Mouse (Mus musculus): ENCODE measurements at regions not wholly inside any gene's neighbourhood (a gene's known extent, or its start where the extent isn't known, plus 50 kb on each side); places are given as distances from the start of the nearest gene placed in this dataset.
A peak's percentile ranks its signal among the peaks of the same experiment; 100 is the strongest.
"Not testable (repeated sequence)": the region's sequence is repeated elsewhere in the genome, so short reads cannot be mapped to it uniquely, and the experiment has no call there.

- no peak for DNase-seq
These were observed 114.4 kb downstream of the Sox4 start for GRCm38 (mm10) chr13:28839084-28839483.

GRCm38 (mm10) chr13:28838216-28838615 is 115.3 kb downstream of the Sox4 start:
- no peak for DNase-seq

- DNase-seq, result not testable (repeated sequence)
These were observed 116.3 kb downstream of the Sox4 start for GRCm38 (mm10) chr13:28837196-28837595.

GRCm38 (mm10) chr13:28833700-28834065 is 119.8 kb downstream of the Sox4 start:
- DNase-seq, result no peak

- DNase-seq, result peak; percentile 12
These were observed 120.4 kb downstream of the Sox4 start for GRCm38 (mm10) chr13:28832855-28833699.

GRCm38 (mm10) chr13:28826284-28826683 is 127.2 kb downstream of the Sox4 start:
- no peak for DNase-seq

- no peak for DNase-seq
These were observed 129.5 kb downstream of the Sox4 start for GRCm38 (mm10) chr13:28823985-28824384.

GRCm38 (mm10) chr13:28823311-28823880 is 130.1 kb downstream of the Sox4 start:
- DNase-seq, result no peak

DNA sequence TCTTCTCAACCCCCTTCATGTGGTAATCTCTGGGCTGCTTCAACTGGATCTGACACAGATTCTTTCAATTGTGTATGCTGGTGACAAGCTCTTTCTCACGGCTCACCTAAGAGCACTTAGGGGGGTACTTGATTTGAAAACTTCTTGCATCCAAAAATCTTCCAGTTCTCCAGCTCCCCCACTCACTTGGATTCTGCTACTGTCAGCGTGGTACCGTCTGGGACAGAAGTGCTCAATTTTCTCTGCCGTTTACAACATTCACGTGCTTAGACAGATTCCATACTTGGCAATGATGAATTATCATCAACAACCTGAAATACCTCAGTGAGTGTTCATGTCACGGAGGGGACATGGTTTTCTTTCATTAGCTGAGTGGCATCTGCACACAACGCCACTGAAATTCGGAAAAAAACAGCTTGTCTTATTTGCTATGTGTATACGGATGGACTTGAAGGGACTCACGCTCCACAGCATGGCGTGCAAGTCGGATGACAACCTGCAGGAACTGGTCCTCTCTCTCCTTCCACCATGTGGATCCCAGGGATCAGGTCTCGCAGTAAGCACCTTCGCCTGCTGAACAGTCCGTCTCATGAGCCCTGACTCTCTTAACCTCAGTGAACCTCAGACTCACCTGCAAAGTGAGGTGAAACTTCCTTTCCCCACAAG is 132.5 kb downstream of the Sox4 start:
- no peak for DNase-seq

DNA sequence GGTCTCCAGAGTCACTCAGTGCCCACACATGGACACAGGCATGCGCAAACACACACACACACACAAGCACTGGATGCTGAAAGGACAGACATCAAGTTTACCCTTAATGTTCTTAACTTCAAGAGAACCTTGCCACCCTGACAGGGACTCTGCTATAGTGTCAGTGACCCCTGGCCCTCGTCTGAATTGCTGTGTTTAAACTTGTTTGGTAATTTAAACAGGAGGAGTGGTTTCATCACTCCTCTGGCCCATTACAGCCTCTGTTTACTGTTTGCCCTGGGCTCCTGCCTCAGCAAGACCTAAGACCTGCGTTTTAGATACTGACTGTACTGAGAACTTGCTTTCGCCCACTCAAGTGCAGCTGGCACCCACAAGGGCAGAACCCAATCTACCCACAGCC is 139.4 kb downstream of the Sox4 start:
- no peak for DNase-seq

- no peak for DNase-seq
These were observed 141.6 kb downstream of the Sox4 start for GRCm38 (mm10) chr13:28811667-28812575.

DNA sequence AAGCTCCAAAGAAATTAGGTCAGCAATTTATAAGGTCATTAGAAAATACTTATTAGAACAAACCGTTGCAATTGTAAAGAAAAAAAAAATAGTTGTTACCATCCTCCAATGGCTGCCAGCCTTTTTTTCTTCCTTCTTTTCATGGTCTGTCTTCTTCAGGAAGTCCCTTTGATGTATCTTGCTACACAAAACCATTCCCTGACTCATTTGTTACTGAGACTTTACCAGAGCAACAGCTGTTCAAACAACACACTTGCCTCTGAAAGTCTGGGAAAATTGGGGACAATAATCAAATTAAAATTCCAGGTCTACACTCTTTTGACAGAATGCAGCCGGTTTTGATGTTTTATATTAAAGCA is 142.5 kb downstream of the Sox4 start:
- DNase-seq, result no peak

- DNase-seq, result no peak
These were observed 143.0 kb downstream of the Sox4 start for GRCm38 (mm10) chr13:28810326-28811080.

- no peak for DNase-seq
These were observed 148.2 kb downstream of the Sox4 start for GRCm38 (mm10) chr13:28805302-28805701.

- no peak for DNase-seq
These were observed 152.1 kb downstream of the Sox4 start for GRCm38 (mm10) chr13:28801210-28801954.

GRCm38 (mm10) chr13:28800676-28801075 is 152.8 kb downstream of the Sox4 start:
- DNase-seq, result no peak

DNA sequence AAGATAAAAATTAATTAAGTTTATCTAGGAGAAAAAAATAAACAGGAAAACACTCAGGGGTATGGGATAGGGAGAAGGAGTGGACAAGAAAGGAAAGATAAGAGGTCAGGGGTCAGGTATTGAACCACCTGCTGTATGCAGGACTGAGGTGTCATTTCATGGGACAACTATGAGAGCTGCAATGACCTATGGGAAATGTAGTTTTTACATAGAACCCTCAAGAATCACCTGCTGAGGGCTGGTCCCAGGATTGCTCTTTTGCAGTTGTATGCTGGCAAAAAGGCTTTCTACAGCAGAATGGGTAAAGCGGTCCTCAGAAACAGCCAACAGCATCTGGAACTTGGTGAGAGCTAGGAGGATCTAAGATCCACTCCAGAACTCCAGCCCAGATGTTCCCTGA is 154.0 kb downstream of the Sox4 start:
- no peak for DNase-seq

- DNase-seq, result no peak
These were observed 155.7 kb downstream of the Sox4 start for GRCm38 (mm10) chr13:28797617-28798475.

GRCm38 (mm10) chr13:28795274-28795673 is 158.2 kb downstream of the Sox4 start:
- peak; percentile 7 for DNase-seq

- no peak for DNase-seq
These were observed 159.0 kb downstream of the Sox4 start for GRCm38 (mm10) chr13:28794547-28794946.

All from right cerebral cortex, adult 18-20 months (tissue).